Mouse (Mus musculus) lung, adult 2 months (tissue): ENCODE results near the gene Gm10643.

Experiments
- CTCF ChIP-seq: fragments of 200-500 bp; IDR thresholded peaks from 2 replicates; pipeline ENCODE4 v1.5.1; 2011; ENCODE audit warnings: mild to moderate bottlenecking, low read length, control low read depth; ENCODE audit not compliant: insufficient read depth
- POLR2A ChIP-seq: fragments of 200-500 bp; IDR thresholded peaks from 2 replicates; pipeline ENCODE4 v1.6.1; 2011; ENCODE audit warnings: low read depth, mild to moderate bottlenecking, control low read depth, low read length, borderline replicate concordance; ENCODE audit errors: extremely low read depth

DNA sequence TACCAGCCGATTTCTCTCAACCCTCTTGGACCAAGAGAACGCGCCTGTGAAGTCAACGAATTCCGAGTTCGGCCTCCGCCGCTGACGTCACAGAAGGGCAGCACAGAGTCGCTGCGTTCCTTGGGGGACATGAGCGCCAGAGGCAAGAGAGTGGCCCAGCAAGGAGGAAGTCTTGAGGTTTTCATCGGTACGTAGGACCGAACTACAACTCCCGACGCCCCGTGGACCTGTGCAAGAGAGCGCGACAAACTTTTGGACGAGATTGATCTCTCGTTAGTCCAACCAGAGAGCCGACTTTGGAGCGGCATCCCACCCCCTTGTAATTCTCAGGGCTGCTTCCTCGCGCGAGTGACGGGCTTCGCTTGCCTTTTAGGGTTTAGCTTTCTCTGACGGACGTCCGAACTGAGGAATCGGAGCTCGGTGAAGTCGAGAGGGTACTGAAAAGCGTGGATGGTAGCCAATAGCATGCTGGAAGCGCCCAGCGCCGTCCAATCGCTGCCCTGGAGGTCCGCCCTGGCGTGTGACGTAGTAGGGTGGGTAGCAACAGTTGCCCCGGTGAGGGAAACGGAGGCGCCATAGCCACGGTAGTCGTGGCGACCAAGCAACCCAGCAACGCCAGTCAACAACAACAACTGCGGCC lies 1.5 kb upstream of the Gm10643 start, which contains the start of gene Rfx1:
- TF ChIP-seq CTCF = no peak
- TF ChIP-seq POLR2A = peak; percentile 92; the same call in 1 of the 2 replicates
